Mouse (Mus musculus) CH12.LX (cell line): ENCODE measurements around the gene Selenot. TPM values are rescaled to one million over a fixed set of nuclear protein-coding genes. Genes with fewer than 3 reads are reported as not detected.

Experiments
- DNase-seq: peaks from one replicate; pipeline ENCODE4 v3.0.0-alpha.2; 2013; ENCODE audit errors: extremely low read depth
- H3K27ac ChIP-seq: 2 replicates; pipeline ENCODE4 v1.5.1; 2012; ENCODE audit warnings: low read depth, mild to moderate bottlenecking, control low read depth, moderate library complexity; ENCODE audit not compliant: insufficient read depth
- H3K27me3 ChIP-seq: replicated peaks from 2 replicates; pipeline ENCODE3; 2012; ENCODE audit warnings: inconsistent platforms
- H3K36me3 ChIP-seq, 2 experiments: replicated peaks in 1 of 2; 2 replicates each; pipeline versions ENCODE3 to v1.6.1; 2012; ENCODE audit warnings: inconsistent platforms in 1 of 2, low read length in 1 of 2, mild to moderate bottlenecking in 1 of 2, mixed read lengths in 1 of 2, moderate library complexity in 1 of 2; ENCODE audit not compliant: control insufficient read depth in 1 of 2, insufficient read depth in 1 of 2
- H3K4me1 ChIP-seq, 2 experiments: 2 replicates each; pipeline ENCODE4 v1.6.1; 2012; ENCODE audit warnings: inconsistent platforms in 1 of 2, moderate library complexity in 1 of 2; ENCODE audit not compliant: insufficient read depth in 2 of 2, control insufficient read depth in 1 of 2
- H3K4me2 ChIP-seq: 2 replicates; pipeline ENCODE4 v1.6.1; 2012; ENCODE audit warnings: low read depth, mild to moderate bottlenecking, control low read depth; ENCODE audit not compliant: poor library complexity, insufficient read depth, severe bottlenecking
- H3K4me3 ChIP-seq, 3 experiments: fragments of 150-350 bp in 1 of 3; sonication (generic) in 1 of 3; replicated peaks in 1 of 3; 2 replicates each; pipeline versions ENCODE3 to v1.5.1; 2011 to 2012; ENCODE audit warnings: low read depth in 2 of 3, low read length in 2 of 3, mild to moderate bottlenecking in 2 of 3, moderate library complexity in 2 of 3, control low read depth in 1 of 3, improper control_type of control experiment in 1 of 3, inconsistent platforms in 1 of 3, mixed read lengths in 1 of 3; ENCODE audit not compliant: poor library complexity in 1 of 3
- H3K79me2 ChIP-seq: replicated peaks from 2 replicates; pipeline ENCODE4 v1.6.1; 2012; ENCODE audit warnings: mild to moderate bottlenecking, moderate library complexity; ENCODE audit not compliant: control insufficient read depth, poor library complexity, insufficient read depth, severe bottlenecking; ENCODE audit errors: extremely low read depth
- H3K9ac ChIP-seq: 2 replicates; pipeline ENCODE4 v1.6.1; 2012; ENCODE audit warnings: low read depth, mild to moderate bottlenecking, control low read depth, moderate library complexity; ENCODE audit not compliant: insufficient read depth
- H3K9me3 ChIP-seq: replicated peaks from 2 replicates; pipeline ENCODE3; 2012; ENCODE audit warnings: low read length, inconsistent platforms, mixed read lengths
- CHD1 ChIP-seq: IDR thresholded peaks from 2 replicates; pipeline ENCODE4 v1.6.1; 2012; ENCODE audit warnings: low read depth, low read length, improper control_type of control experiment, inconsistent platforms
- CHD2 ChIP-seq: IDR thresholded peaks from 2 replicates; pipeline ENCODE4 v1.6.1; 2011; ENCODE audit warnings: low read length, improper control_type of control experiment
- CTCF ChIP-seq, 2 experiments: IDR thresholded peaks in 1 of 2; conservative IDR thresholded peaks in 1 of 2; 2 replicates each; pipeline ENCODE4 v1.5.1; 2011 to 2012; ENCODE audit warnings: low read depth in 2 of 2, low read length in 2 of 2, improper control_type of control experiment in 1 of 2, inconsistent platforms in 1 of 2, mild to moderate bottlenecking in 1 of 2, moderate library complexity in 1 of 2
- E2F4 ChIP-seq: IDR thresholded peaks from 2 replicates; pipeline ENCODE4 v1.6.1; 2011; ENCODE audit warnings: low read depth, low read length, improper control_type of control experiment; ENCODE audit not compliant: insufficient replicate concordance
- ELF1 ChIP-seq: IDR thresholded peaks from 2 replicates; pipeline ENCODE4 v1.6.1; 2014; ENCODE audit warnings: low read depth, mild to moderate bottlenecking, inconsistent platforms, low read length, improper control_type of control experiment
- ETS1 ChIP-seq: conservative IDR thresholded peaks from 2 replicates; pipeline ENCODE4 v1.6.1; 2012; ENCODE audit warnings: low read depth, mild to moderate bottlenecking, inconsistent platforms, low read length, improper control_type of control experiment, moderate library complexity
- GABPA ChIP-seq: IDR thresholded peaks from 2 replicates; pipeline ENCODE4 v1.6.1; 2012; ENCODE audit warnings: low read depth, low read length, improper control_type of control experiment, inconsistent platforms; ENCODE audit not compliant: insufficient replicate concordance
- HCFC1 ChIP-seq: IDR thresholded peaks from 2 replicates; pipeline ENCODE4 v1.6.1; 2012; ENCODE audit warnings: low read depth, mild to moderate bottlenecking, inconsistent platforms, low read length, improper control_type of control experiment
- IRF4 ChIP-seq: IDR thresholded peaks from 2 replicates; pipeline ENCODE4 v1.6.1; 2014; ENCODE audit warnings: low read depth, mild to moderate bottlenecking, inconsistent platforms, low read length, improper control_type of control experiment
- JUND ChIP-seq: conservative IDR thresholded peaks from 2 replicates; pipeline ENCODE4 v1.6.1; 2011; ENCODE audit warnings: low read depth, low read length, improper control_type of control experiment
- KAT2A ChIP-seq: IDR thresholded peaks from 2 replicates; pipeline ENCODE4 v1.6.1; 2012; ENCODE audit warnings: low read length, improper control_type of control experiment, inconsistent platforms; ENCODE audit not compliant: insufficient replicate concordance
- MAFK ChIP-seq: IDR thresholded peaks from 2 replicates; pipeline ENCODE4 v1.6.1; 2011; ENCODE audit warnings: low read length, improper control_type of control experiment; ENCODE audit not compliant: insufficient replicate concordance
- MAX ChIP-seq: IDR thresholded peaks from 2 replicates; pipeline ENCODE4 v1.6.1; 2011; ENCODE audit warnings: low read length, improper control_type of control experiment
- MAZ ChIP-seq: IDR thresholded peaks from 2 replicates; pipeline ENCODE4 v1.6.1; 2012; ENCODE audit warnings: low read depth, mild to moderate bottlenecking, inconsistent platforms, low read length, improper control_type of control experiment, moderate library complexity
- MEF2A ChIP-seq: IDR thresholded peaks from 2 replicates; pipeline ENCODE4 v1.6.1; 2014; ENCODE audit warnings: low read depth, mild to moderate bottlenecking, inconsistent platforms, low read length, improper control_type of control experiment, borderline replicate concordance
- MXI1 ChIP-seq: IDR thresholded peaks from 2 replicates; pipeline ENCODE4 v1.6.1; 2011; ENCODE audit warnings: mild to moderate bottlenecking, low read depth, low read length, improper control_type of control experiment
- MYC ChIP-seq: IDR thresholded peaks from 2 replicates; pipeline ENCODE4 v1.6.1; 2011; ENCODE audit warnings: low read depth, mild to moderate bottlenecking, improper control_type of control experiment, low read length
- NELFE ChIP-seq: IDR thresholded peaks from 2 replicates; pipeline ENCODE4 v1.6.1; 2011; ENCODE audit warnings: low read depth, low read length, improper control_type of control experiment
- NRF1 ChIP-seq: IDR thresholded peaks from 2 replicates; pipeline ENCODE4 v1.6.1; 2014; ENCODE audit warnings: low read depth, mild to moderate bottlenecking, inconsistent platforms, low read length, improper control_type of control experiment, moderate library complexity
- PAX5 ChIP-seq: IDR thresholded peaks from 2 replicates; pipeline ENCODE4 v1.6.1; 2012; ENCODE audit warnings: low read length, inconsistent platforms, mixed read lengths
- POLR2A ChIP-seq: IDR thresholded peaks from 2 replicates; pipeline ENCODE4 v1.6.1; 2011; ENCODE audit warnings: low read depth, mild to moderate bottlenecking, improper control_type of control experiment, low read length
- POLR2AphosphoS2 ChIP-seq: IDR thresholded peaks from 2 replicates; pipeline ENCODE4 v1.6.1; 2011; ENCODE audit warnings: low read depth, low read length, improper control_type of control experiment
- RAD21 ChIP-seq: IDR thresholded peaks from 2 replicates; pipeline ENCODE4 v1.6.1; 2011; ENCODE audit warnings: low read depth, mild to moderate bottlenecking, low read length, improper control_type of control experiment, moderate library complexity
- RCOR1 ChIP-seq: conservative IDR thresholded peaks from 2 replicates; pipeline ENCODE4 v1.6.1; 2012; ENCODE audit warnings: low read depth, mild to moderate bottlenecking, inconsistent platforms, low read length, improper control_type of control experiment
- SIN3A ChIP-seq: IDR thresholded peaks from 2 replicates; pipeline ENCODE4 v1.6.1; 2012; ENCODE audit warnings: low read length, improper control_type of control experiment, inconsistent platforms
- SMC3 ChIP-seq: IDR thresholded peaks from 2 replicates; pipeline ENCODE4 v1.6.1; 2011; ENCODE audit warnings: low read depth, low read length, improper control_type of control experiment
- TBP ChIP-seq: conservative IDR thresholded peaks from 2 replicates; pipeline ENCODE4 v1.6.1; 2011; ENCODE audit warnings: low read depth, low read length, improper control_type of control experiment
- TCF12 ChIP-seq: IDR thresholded peaks from 2 replicates; pipeline ENCODE4 v1.6.1; 2014; ENCODE audit warnings: low read depth, mild to moderate bottlenecking, inconsistent platforms, low read length, improper control_type of control experiment
- UBTF ChIP-seq: IDR thresholded peaks from 2 replicates; pipeline ENCODE4 v1.6.1; 2012; ENCODE audit warnings: low read depth, mild to moderate bottlenecking, inconsistent platforms, low read length, improper control_type of control experiment, moderate library complexity
- USF2 ChIP-seq: conservative IDR thresholded peaks from 2 replicates; pipeline ENCODE4 v1.6.1; 2011; ENCODE audit warnings: low read depth, low read length, improper control_type of control experiment
- ZKSCAN1 ChIP-seq: IDR thresholded peaks from 2 replicates; pipeline ENCODE4 v1.6.1; 2012; ENCODE audit warnings: low read depth, inconsistent platforms, low read length, improper control_type of control experiment, borderline replicate concordance
- ZMIZ1 ChIP-seq: IDR thresholded peaks from 2 replicates; pipeline ENCODE4 v1.6.1; 2012; ENCODE audit warnings: low read depth, mild to moderate bottlenecking, inconsistent platforms, low read length, improper control_type of control experiment
- dilution Hi-C: fragments of 300-500 bp; cut with MboI; formaldehyde crosslinking; loops from 2 replicates; pipeline ENCODE4 v1.14.3; 2020; ENCODE audit warnings: low sequenced_read_pairs; ENCODE audit not compliant: extremely low pct_unique_long_range_greater_than_20kb, extremely low pct_ligation_motif_present
- in situ Hi-C: fragments of 300-500 bp; cut with MboI; formaldehyde crosslinking; loops from 3 replicates; pipeline ENCODE4 v1.14.3; 2019; ENCODE audit warnings: low sequenced_read_pairs, low pct_ligation_motif_present, low pct_unique_long_range_greater_than_20kb, mixed read lengths
- polyA plus RNA-seq: library from polyadenylated mRNA; unstranded; fragments of >175 nt; gene quantifications from 2 replicates; pipeline ENCODE4 v1.2.1, GENCODE M21; 2012; ENCODE audit warnings: low read depth; ENCODE audit not compliant: insufficient read length
- total RNA-seq, 2 experiments: library from RNA; depleted of rRNA; stranded (reverse); fragments of 300-350 nt in 1 of 2; fragments of >200 nt in 1 of 2; gene quantifications; 2 replicates each; pipeline ENCODE4 v1.2.3; 2012 to 2014

Gene Selenot
- 63.6 and 76.6 TPM in 2 replicates for total RNA-seq (2012; rRNA removed)
- total RNA-seq (2014; rRNA removed), result 254 and 283 TPM in 2 replicates
- polyA plus RNA-seq, result 134 and 157 TPM in 2 replicates

DNA sequence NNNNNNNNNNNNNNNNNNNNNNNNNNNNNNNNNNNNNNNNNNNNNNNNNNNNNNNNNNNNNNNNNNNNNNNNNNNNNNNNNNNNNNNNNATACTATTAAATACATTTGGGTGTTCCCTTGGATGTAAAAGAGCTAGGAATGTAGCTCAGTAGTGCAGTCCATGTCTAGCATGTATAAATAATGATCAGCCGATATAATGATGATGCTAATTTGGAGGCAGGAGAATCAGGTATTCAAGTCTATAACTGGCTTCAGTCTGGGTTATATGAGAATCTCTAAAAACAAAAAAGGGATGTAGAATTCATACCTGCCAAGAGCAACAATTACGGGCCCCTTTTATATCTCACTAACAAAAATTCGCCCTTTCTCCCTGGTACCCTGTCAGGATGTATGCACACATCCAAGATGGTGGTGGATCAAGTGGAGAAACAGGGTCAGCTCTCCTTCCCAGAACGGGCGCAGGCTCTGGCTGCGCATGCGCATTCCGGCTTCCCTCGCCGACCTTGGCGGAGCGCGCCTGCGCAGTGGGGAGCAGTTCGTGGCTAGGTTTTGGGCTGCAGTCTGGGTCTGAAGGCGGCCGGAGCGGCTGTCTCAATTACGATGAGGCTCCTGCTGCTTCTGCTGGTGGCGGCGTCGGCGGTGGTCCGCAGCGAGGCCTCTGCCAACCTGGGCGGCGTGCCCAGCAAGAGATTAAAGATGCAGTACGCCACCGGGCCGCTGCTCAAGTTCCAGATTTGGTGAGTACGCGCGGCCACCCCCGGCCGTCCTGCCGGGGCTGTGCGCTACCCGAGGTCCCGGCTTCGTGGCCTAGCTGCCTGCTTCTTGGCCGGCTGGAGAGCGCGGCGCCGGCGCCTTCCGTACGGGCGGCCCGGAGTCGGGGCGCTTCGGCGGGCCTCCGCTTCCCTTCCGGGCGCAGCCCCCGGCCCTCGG lies at the start of gene Selenot:
Gene Selenot, plus strand, starts transcription at position 500 of the 930 bp plus-strand sequence.
- Histone ChIP-seq H3K4me2 (peak within 1 kb of the TSS; percentile 39; the same call in 1 of the 2 replicates), H3K9me3 (no peaks in the 10 kb centered on the region), H3K27me3 (no peaks in the 10 kb centered on the region), H3K9ac (peak within 1 kb of the TSS; percentile 97), H3K4me3 (peak within 1 kb of the TSS; percentile 73 to 94 (median 80)), H3K79me2 (peaks cover 44% of the 10 kb centered on the region), H3K27ac (peak within 1 kb of the TSS; percentile 95), H3K4me1 (peaks cover 0 to 23% of the 10 kb centered on the region in 2 experiments; a peak in 2 of 4 replicates), H3K36me3 (peaks cover 7 to 19% of the 10 kb centered on the region in 2 experiments)
- dilution Hi-C loops, result no loop called here
- in situ Hi-C loops, result no loop called here
- TF ChIP-seq POLR2A, result peak; percentile 99
- peak; percentile 93 for TF ChIP-seq TBP
- no peak for TF ChIP-seq CHD2
- peak; percentile 55; the same call in 1 of the 2 replicates for TF ChIP-seq MXI1
- TF ChIP-seq HCFC1, result peak; percentile 68
- TF ChIP-seq MAFK, result no peak
- TF ChIP-seq ELF1, result peak; percentile 58
- peak; percentile 92 for TF ChIP-seq TCF12
- TF ChIP-seq UBTF, result peak; percentile 100
- TF ChIP-seq JUND, result no peak
- no peak; the same call in 1 of the 2 replicates for TF ChIP-seq RCOR1
- TF ChIP-seq ZMIZ1, result peak; percentile 97
- TF ChIP-seq USF2, result no peak
- no peak; the same call in 1 of the 2 replicates for TF ChIP-seq ETS1
- peak; percentile 80 for TF ChIP-seq CHD1
- TF ChIP-seq MAX, result peak; percentile 31; the same call in 1 of the 2 replicates
- peak; percentile 52; the same call in 1 of the 2 replicates for TF ChIP-seq KAT2A
- TF ChIP-seq E2F4, result no peak
- 0 out of 2 replicates have a peak, but pooled peaks have one; percentile 42 for TF ChIP-seq MYC
- no peak for TF ChIP-seq SMC3
- TF ChIP-seq SIN3A, result peak; percentile 65
- TF ChIP-seq ZKSCAN1, result peak; percentile 14; the same call in 1 of the 2 replicates
- peak; percentile 22 for TF ChIP-seq IRF4
- no peak for TF ChIP-seq GABPA
- TF ChIP-seq MEF2A, result peak; percentile 72; the same call in 1 of the 2 replicates
- TF ChIP-seq CTCF (conservative IDR thresholded peaks at IDR 0.05 in 1 of 2, IDR thresholded peaks at IDR 0.05 in 1 of 2; ENCODE audit: low read depth in 2 of 2, low read length in 2 of 2), result no peak
- TF ChIP-seq PAX5, result no peak
- peak; percentile 88 for TF ChIP-seq POLR2AphosphoS2
- TF ChIP-seq NELFE, result peak; percentile 99
- peak; percentile 98 for TF ChIP-seq NRF1
- TF ChIP-seq MAZ, result 0 out of 2 replicates have a peak, but pooled peaks have one; percentile 30
- TF ChIP-seq RAD21, result no peak
- DNase-seq, result peak; percentile 95
